In the genomic region with DNA sequence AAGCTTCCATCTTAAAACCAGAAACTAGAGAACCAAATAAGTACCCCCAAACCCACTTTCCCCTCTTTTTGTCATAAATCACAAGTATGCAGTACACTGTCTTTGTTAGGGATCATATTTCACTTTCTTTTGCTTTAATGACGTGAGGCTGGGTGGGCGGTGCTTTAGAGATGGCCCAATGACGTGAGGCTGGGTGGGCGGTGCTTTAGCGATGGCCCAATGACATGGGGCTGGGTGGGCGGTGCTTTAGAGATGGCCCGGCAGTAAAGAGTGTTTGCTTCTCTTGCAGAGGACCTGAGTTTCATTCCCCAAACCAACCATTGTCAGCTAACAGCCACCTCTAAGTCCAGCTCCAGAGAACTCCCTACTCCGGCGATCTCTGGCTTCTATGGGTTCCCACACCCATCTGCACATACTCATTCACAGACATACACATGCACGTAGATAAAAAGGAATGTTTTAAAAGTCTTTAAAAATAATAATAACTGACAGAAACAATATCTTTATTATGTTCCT, we compare ENCODE assay signal across 24 mouse cellular contexts. TPM values are rescaled to one million over a fixed set of nuclear protein-coding genes. Genes with fewer than 3 reads are reported as not detected.
A peak's percentile ranks its signal among the peaks of the same experiment; 100 is the strongest.
DNase-seq lines count a peak whose midpoint lies in the region; TF ChIP-seq lines count a peak whose summit lies in the region.
"Had no signal": no experiment of that assay in that cellular context is flagged by ENCODE, and none has a peak within 500 bp of the region (broad histone marks: within the 10 kb centered on the region; RNA-seq: fewer than 3 reads in every experiment).

No protein-coding gene starts in this region.

- no peaks in the 10 kb centered on the region for H3K36me3 ChIP-seq in testis, adult 2 months (ENCODE audit: control insufficient read depth, insufficient read depth, low read length)
- no peaks in the 10 kb centered on the region for H3K36me3 ChIP-seq in ES-E14 (ENCODE audit: control insufficient read depth, insufficient read depth, low read length, poor library complexity, severe bottlenecking)
- H3K36me3 ChIP-seq: embryonic facial prominence, embryonic 15.5 days; forebrain, embryonic 10.5 days; heart, embryonic 15.5 days; hindbrain, embryonic 15.5 days had no signal

- peak overlapping the region; percentile 20 for H3K4me3 ChIP-seq in testis, adult 2 months (ENCODE audit: control insufficient read depth, low read depth, low read length)
- H3K4me3 ChIP-seq in ES-E14 (ENCODE audit: insufficient read depth in 1 of 2, low read depth in 1 of 2, low read length in 2 of 2, poor library complexity in 1 of 2, severe bottlenecking in 1 of 2), result no peak overlapping the region
- H3K4me3 ChIP-seq: embryonic facial prominence, embryonic 15.5 days; erythroblast, embryonic 14.5 days; forebrain, embryonic 10.5 days; heart, adult 2 months; heart, embryonic 15.5 days; hindbrain, embryonic 15.5 days had no signal

- peaks cover 6% of the 10 kb centered on the region for H3K4me1 ChIP-seq in testis, adult 2 months (ENCODE audit: control insufficient read depth, insufficient read depth, low read length)
- no peaks in the 10 kb centered on the region for H3K4me1 ChIP-seq in ES-E14 (ENCODE audit: control insufficient read depth in 2 of 2, insufficient read depth in 2 of 2, low read length in 2 of 2, poor library complexity in 1 of 2)
- H3K4me1 ChIP-seq: embryonic facial prominence, embryonic 15.5 days; heart, embryonic 15.5 days had no signal

- no peak overlapping the region for H3K27ac ChIP-seq in testis, adult 2 months (ENCODE audit: control insufficient read depth, insufficient read depth, low read depth, low read length)
- no peak overlapping the region for H3K27ac ChIP-seq in ES-E14 (ENCODE audit: insufficient read depth, low read depth, low read length, poor library complexity, severe bottlenecking)
- H3K27ac ChIP-seq: embryonic facial prominence, embryonic 15.5 days; forebrain, embryonic 10.5 days; heart, adult 2 months; heart, embryonic 15.5 days; hindbrain, embryonic 15.5 days had no signal

- no peak for TF ChIP-seq CTCF in testis, adult 2 months (IDR thresholded peaks at IDR 0.05; ENCODE audit: control insufficient read depth, insufficient read depth, insufficient replicate concordance, low read depth, low read length)

- no peaks in the 10 kb centered on the region for H3K9me3 ChIP-seq in ES-E14 (ENCODE audit: control insufficient read depth, insufficient read depth, low read depth, low read length)
- H3K9me3 ChIP-seq: embryonic facial prominence, embryonic 15.5 days; forebrain, embryonic 10.5 days; heart, embryonic 15.5 days; hindbrain, embryonic 15.5 days had no signal

- in situ Hi-C loops in ES-E14 (cut with MboI; ENCODE audit: low sequenced_read_pairs in 2 of 2, unreplicated experiment in 2 of 2), result no loop called here

- DNase-seq in testis, postnatal 14 days (ENCODE audit: low spot score), result no peak
- peak; percentile 41 for DNase-seq in ES-E14 (ENCODE audit: low read depth, low spot score)
- DNase-seq in WW6 (ENCODE audit: low read depth, low spot score), result peak; percentile 36
- DNase-seq in embryo, embryonic 10.5 days (ENCODE audit: low spot score), result no peak
- no peak for DNase-seq in urinary bladder, postnatal 10 days (ENCODE audit: low spot score)
- DNase-seq in heart, postnatal 10 days, result no peak
- DNase-seq in cerebellum, postnatal 25 days, result no peak
- DNase-seq: adrenal gland, postnatal 10 days; B cell, adult 2 months; cerebellum, adult 11-12 months; cerebellum, adult 9-10 months; cerebellum, postnatal 36 days; gastrocnemius, postnatal 14 days; heart, adult 2 months; kidney, adult 11 months; kidney, adult 9 months had no signal

- no peaks in the 10 kb centered on the region for H3K27me3 ChIP-seq in testis, adult 2 months (ENCODE audit: control insufficient read depth, insufficient read depth, low read length)
- H3K27me3 ChIP-seq: embryonic facial prominence, embryonic 15.5 days; heart, embryonic 15.5 days; hindbrain, embryonic 15.5 days had no signal

- TF ChIP-seq POLR2A in testis, adult 2 months (IDR thresholded peaks at IDR 0.05; ENCODE audit: control insufficient read depth, low read depth, low read length), result no peak

- H3K9ac ChIP-seq in ES-E14 (ENCODE audit: insufficient read depth, low read depth, low read length, poor library complexity, severe bottlenecking), result no peak overlapping the region
- H3K9ac ChIP-seq: embryonic facial prominence, embryonic 15.5 days; heart, embryonic 15.5 days; hindbrain, embryonic 15.5 days had no signal

- intact Hi-C loops in heart, postnatal 10 days (cut with DNase I), result no loop called here

TF ChIP-seq in ES-E14, 5 proteins besides CTCF, POLR2A, EP300 and RAD21:
- TF ChIP-seq ZNF384 (IDR thresholded peaks at IDR 0.05; ENCODE audit: low read depth, low read length), result no peak
- TF ChIP-seq MAFK (IDR thresholded peaks at IDR 0.05; ENCODE audit: insufficient read depth, low read depth, low read length), result no peak
- no peak for TF ChIP-seq ZC3H11A (IDR thresholded peaks at IDR 0.05; ENCODE audit: borderline replicate concordance, low read depth, low read length)
- TF ChIP-seq CHD2 (IDR thresholded peaks at IDR 0.05; ENCODE audit: low read depth, low read length), result no peak
- no peak for TF ChIP-seq HCFC1 (IDR thresholded peaks at IDR 0.05; ENCODE audit: borderline replicate concordance, insufficient read depth, low read length)

RNA-seq across cellular contexts. Expression of gene Siah3, which starts 59.2 kb away (rescaled TPM):
- polyA plus RNA-seq in testis, adult 2 months (2012; rRNA removed), result 0.04 TPM in 1 of 2 replicates, not detected in the other
- total RNA-seq in ES-E14 (2012; rRNA removed), result not detected in 2 replicates
- total RNA-seq in heart, postnatal 10 days (2021), result under 1 TPM in 1 of 2 experiments, not detected in 1; 0.07 TPM
- total RNA-seq: gastrocnemius, adult 18-20 months; heart, adult 2 months; heart, postnatal 25 days had no signal

Comparison
In these comparisons a context has a peak if more than half of its experiments do, and no peak if none do; other contexts are left out.
1. DNase-seq: peak in ES-E14 (single experiment) and WW6 (single experiment); none in testis, postnatal 14 days (single experiment), embryo, embryonic 10.5 days (single experiment), urinary bladder, postnatal 10 days (single experiment), heart, postnatal 10 days (0 of 2) and cerebellum, postnatal 25 days (0 of 2).